Mouse (Mus musculus) embryonic facial prominence, embryonic 14.5 days (tissue): ENCODE measurements around the gene Gpr155. TPM values are rescaled to one million over a fixed set of nuclear protein-coding genes. Genes with fewer than 3 reads are reported as not detected.

Experiments
- ATAC-seq: fragments of 200-750 bp; cut with Nextera tagmentation; 2 replicates; pipeline ENCODE4 v1.8.0; 2017; ENCODE audit warnings: low read depth, moderate number of reproducible peaks, moderate TSS enrichment
- DNase-seq: peaks from one replicate; pipeline ENCODE4 v3.0.0-alpha.2; 2015; ENCODE audit warnings: low spot score
- H3K27ac ChIP-seq: fragments of 300-500 bp; sonication (generic); replicated peaks from 2 replicates; pipeline ENCODE4 v1.5.1; 2014; ENCODE audit warnings: low read depth, mild to moderate bottlenecking, low read length, moderate library complexity
- H3K27me3 ChIP-seq: fragments of 300-500 bp; sonication (generic); replicated peaks from 2 replicates; pipeline ENCODE4 v1.6.1; 2014; ENCODE audit warnings: low read length; ENCODE audit not compliant: control insufficient read depth, insufficient read depth
- H3K36me3 ChIP-seq: fragments of 300-500 bp; sonication (generic); 2 replicates; pipeline ENCODE4 v1.6.1; 2014; ENCODE audit warnings: low read length, mixed read lengths; ENCODE audit not compliant: control insufficient read depth, insufficient read depth
- H3K4me1 ChIP-seq: fragments of 300-500 bp; sonication (generic); 2 replicates; pipeline ENCODE4 v1.6.1; 2014; ENCODE audit warnings: antibody characterized with exemption, low read length; ENCODE audit not compliant: control insufficient read depth, insufficient read depth
- H3K4me2 ChIP-seq: fragments of 300-500 bp; sonication (generic); 2 replicates; pipeline ENCODE4 v1.6.1; 2014; ENCODE audit warnings: low read depth, mild to moderate bottlenecking, low read length, moderate library complexity, mixed read lengths
- H3K4me3 ChIP-seq: fragments of 300-500 bp; sonication (generic); 2 replicates; pipeline ENCODE4 v1.5.1; 2014; ENCODE audit warnings: low read depth, mild to moderate bottlenecking, low read length
- H3K9ac ChIP-seq: fragments of 300-500 bp; sonication (generic); 2 replicates; pipeline ENCODE4 v1.6.1; 2014; ENCODE audit warnings: low read depth, mild to moderate bottlenecking, low read length, moderate library complexity, mixed read lengths
- H3K9me3 ChIP-seq: fragments of 300-500 bp; sonication (generic); 2 replicates; pipeline ENCODE4 v1.6.1; 2016; ENCODE audit warnings: low read length; ENCODE audit not compliant: control insufficient read depth
- WGBS: fragments of 180-500 bp; shearing (Covaris S2); extraction: QIAGEN DNeasy Blood & Tissue Kit; methylation state at CpG from one replicate; pipeline ENCODE4 v1.1.7; 2014; 5-methylcytosine and 5-hydroxymethylcytosine counted together
- polyA plus RNA-seq: library from polyadenylated mRNA; unstranded; fragments of >200 nt; fragmentation: Nextera tagmentation; extraction: Ambion mirVana; gene quantifications from 2 replicates; pipeline ENCODE4 v1.2.1, GENCODE M21; 2014

Gpr155 gene
- polyA plus RNA-seq, 1 experiment from 2014 or later: 7.1 TPM

DNA sequence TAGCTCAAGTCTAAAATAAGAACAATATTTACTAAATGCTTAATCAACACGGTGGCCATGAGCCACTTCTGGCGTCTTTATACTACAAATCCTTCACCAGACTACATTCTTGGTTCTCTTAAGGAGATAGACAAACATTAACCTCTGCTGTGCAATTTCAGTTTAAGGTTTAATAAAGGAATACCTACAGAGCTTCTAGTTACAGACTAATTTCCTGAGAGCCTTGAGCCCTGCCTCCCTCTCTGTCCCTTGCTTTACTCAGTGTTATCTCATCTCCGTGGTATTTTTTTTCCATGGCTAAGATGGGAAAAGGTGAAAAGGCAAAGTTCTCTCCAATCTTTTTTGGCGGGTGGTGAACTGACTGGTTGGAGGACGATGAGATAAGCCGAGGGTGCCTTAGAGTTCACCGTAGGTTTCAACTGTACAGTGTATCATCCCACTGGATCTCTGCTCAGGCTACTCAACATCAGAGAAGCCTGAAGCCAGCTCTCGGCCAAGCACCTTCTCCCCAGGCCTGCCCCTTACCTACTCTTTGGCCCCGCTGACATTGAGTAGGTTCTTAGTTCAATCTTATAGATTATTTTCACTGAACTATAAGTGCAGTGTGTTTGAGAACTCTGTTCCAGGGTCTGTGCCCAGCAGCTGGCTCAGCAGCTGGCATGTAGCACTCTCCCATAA is 5.9 kb downstream of the Gpr155 start:
- 84% methylated on average over 9 of the region's 9 CpGs for WGBS
- Histone ChIP-seq H3K27me3 (no peaks in the 10 kb centered on the region), H3K9ac (no peak overlapping the region), H3K36me3 (no peaks in the 10 kb centered on the region), H3K4me1 (peaks cover 4% of the 10 kb centered on the region; the same call in 1 of the 2 replicates), H3K9me3 (no peaks in the 10 kb centered on the region), H3K4me3 (no peak overlapping the region), H3K4me2 (no peak overlapping the region), H3K27ac (no peak overlapping the region)
- ATAC-seq: no peak
- DNase-seq: no peak

DNA sequence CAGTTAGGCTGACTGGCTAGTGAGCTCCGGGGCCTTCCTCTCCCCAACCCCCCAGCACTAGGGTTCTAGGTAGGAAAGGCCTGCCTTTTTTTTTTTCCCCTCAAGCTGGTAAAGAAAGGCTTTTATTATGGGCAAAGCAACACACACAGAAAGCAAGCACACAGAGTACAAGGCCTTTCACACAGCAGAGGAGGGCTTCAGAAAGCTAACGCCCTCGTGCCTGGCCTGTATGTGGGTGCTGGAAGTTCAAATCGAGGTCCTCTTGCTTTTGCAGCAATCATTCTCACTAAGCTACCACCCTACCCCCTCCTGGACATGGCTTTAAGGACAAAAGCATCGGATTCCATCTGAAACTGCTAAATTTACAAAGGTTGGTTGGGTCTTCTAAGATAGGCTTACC is 6.7 kb downstream of the Gpr155 start:
- Histone ChIP-seq H3K9me3 (no peaks in the 10 kb centered on the region), H3K9ac (peak overlapping the region; percentile 34; the same call in 1 of the 2 replicates), H3K4me1 (peaks cover 10% of the 10 kb centered on the region; the same call in 1 of the 2 replicates), H3K4me3 (no peak overlapping the region), H3K27ac (no peak overlapping the region), H3K27me3 (no peaks in the 10 kb centered on the region), H3K36me3 (no peaks in the 10 kb centered on the region), H3K4me2 (no peak overlapping the region)
- ATAC-seq (no peak), DNase-seq (no peak)
- WGBS: 73% methylated on average over 5 of the region's 5 CpGs

DNA sequence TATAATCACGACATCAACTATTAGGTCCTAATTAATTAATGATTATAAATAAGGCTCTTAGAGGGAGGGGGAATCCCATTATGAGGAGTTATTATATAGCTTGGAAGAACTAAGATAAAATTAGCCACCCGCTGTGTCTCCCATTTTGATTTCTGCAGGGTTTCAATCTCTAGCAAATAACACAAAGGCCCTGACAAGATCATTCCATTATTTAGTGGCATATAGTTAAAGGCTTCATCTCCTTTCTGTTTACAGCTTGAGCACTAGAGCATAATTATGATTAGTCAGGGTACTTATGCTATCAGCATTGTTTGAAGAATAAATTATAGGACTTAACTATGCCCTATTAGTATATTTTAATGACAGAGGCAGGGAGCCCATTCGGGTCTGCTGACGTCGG is 8.0 kb downstream of the Gpr155 start:
- ATAC-seq (no peak), DNase-seq (no peak)
- Histone ChIP-seq H3K36me3 (no peaks in the 10 kb centered on the region), H3K27ac (no peak overlapping the region), H3K4me2 (no peak overlapping the region), H3K9ac (no peak overlapping the region), H3K4me1 (peaks cover 10% of the 10 kb centered on the region; the same call in 1 of the 2 replicates), H3K4me3 (no peak overlapping the region), H3K27me3 (no peaks in the 10 kb centered on the region), H3K9me3 (no peaks in the 10 kb centered on the region)
- 86% methylated on average over 5 of the region's 5 CpGs for WGBS

DNA sequence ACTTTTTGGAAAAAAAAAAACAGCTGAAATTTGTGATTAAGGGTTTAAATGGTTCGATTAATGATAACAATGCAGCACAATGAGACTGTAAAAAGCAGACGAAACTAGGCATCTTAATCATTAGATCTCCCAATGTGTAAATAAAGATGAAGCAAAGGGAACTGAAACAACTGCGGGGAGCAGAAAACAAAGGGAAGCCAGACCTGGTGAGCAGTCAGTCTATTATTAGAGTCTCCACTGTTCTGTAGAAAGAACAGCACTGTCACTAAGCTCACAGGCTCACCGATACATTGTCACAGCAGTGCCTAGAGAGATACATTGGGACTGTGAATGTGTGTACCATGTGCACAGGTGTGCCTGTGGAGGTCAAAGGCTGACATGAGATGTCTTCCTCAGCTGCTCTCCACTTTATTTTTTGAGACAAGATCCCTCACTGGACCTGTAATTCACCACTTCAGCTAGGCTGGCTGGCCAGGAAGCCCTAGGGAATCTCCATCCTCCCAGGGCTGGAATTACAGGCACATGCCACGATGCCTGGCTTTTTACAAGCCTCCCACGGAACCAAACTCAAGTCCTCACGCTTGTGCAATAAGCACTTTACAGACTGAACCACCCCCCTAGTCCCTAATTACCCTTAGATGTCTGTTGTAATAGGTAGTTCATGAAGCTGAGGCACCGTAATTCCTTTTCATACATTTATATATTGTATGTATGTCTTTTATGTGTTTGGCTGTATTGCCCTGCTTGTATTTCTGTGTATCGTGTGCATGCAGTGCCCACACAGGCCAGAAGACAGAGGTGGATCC is 14.6 kb downstream of the Gpr155 start:
- H3K4me3 ChIP-seq: no peak overlapping the region
- H3K4me1 ChIP-seq: peaks cover 6% of the 10 kb centered on the region; the same call in 1 of the 2 replicates
- no peaks in the 10 kb centered on the region for H3K36me3 ChIP-seq
- no peak for DNase-seq
- H3K9ac ChIP-seq: no peak overlapping the region
- no peak for ATAC-seq
- WGBS: 71% methylated on average over 9 of the region's 9 CpGs
- no peak overlapping the region for H3K4me2 ChIP-seq
- no peak overlapping the region for H3K27ac ChIP-seq
- H3K27me3 ChIP-seq: no peaks in the 10 kb centered on the region
- H3K9me3 ChIP-seq: no peaks in the 10 kb centered on the region

DNA sequence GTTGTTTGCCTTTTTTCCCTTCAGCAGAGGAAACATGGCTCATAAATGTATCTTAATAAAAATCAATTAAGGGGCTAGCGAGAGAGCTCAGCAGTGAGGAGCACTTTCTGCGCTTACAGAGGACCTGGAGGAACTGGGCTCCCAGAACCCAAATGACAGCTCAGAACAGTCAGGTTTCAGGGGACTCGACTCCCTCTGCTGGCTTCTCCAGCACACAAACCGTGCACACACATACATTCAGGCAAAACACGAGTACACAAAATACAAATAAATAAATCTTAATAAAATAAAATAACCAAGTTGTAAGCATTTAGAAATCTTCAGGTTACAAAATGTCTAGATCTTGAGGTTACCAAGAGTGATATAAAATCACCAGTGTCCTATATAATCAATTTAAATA is 22.9 kb downstream of the Gpr155 start:
- no peaks in the 10 kb centered on the region for H3K4me1 ChIP-seq
- H3K36me3 ChIP-seq: 0 out of 2 replicates have a peak, but pooled peaks cover 7% of the 10 kb centered on the region
- WGBS: 75% methylated on average over 5 of the region's 5 CpGs
- no peaks in the 10 kb centered on the region for H3K27me3 ChIP-seq
- H3K27ac ChIP-seq: no peak overlapping the region
- DNase-seq (no peak), ATAC-seq (no peak)
- no peak overlapping the region for H3K9ac ChIP-seq
- no peak overlapping the region for H3K4me3 ChIP-seq
- H3K9me3 ChIP-seq: no peaks in the 10 kb centered on the region
- no peak overlapping the region for H3K4me2 ChIP-seq

DNA sequence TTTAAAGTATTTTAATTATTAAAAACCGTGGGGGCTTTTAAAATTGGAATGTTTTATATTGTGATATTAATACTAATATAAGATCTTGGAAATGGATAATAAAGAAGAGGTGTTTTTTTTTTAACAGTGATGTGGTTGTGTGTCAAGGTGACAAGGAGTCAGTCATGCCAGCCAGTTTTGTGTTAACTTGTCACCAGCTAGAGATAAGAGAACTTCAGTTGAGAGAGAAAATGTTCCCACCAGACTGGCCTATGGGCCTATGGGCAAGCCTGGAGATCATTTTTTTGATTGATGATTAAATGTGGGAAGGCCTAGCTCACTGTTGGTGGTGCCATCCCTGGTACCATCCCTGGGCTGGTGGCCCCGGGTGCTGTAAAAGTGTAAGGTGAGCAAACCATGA is 25.8 kb downstream of the Gpr155 start:
- ATAC-seq: no peak
- no peaks in the 10 kb centered on the region for H3K27me3 ChIP-seq
- H3K27ac ChIP-seq: no peak overlapping the region

DNA sequence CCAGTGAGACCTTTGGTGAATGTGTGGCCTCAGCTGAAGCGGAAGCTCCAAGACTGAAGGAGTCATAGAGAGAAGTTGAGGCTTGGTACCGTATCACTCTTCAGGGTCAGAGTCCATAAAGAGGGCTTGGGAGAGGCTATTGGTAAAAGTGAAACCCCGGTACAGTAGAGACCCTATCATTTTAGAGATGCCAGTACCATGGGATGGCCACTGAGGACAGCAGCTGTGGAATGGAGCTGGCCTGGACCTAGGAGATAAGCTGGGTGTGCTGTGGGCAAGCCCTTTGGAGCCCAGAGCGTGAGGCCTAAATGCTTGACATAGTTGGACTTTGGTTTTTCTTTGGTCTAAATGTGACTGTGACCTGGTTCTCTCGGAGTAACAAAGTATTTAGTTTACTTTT is 26.4 kb downstream of the Gpr155 start:
- H3K36me3 ChIP-seq: 0 out of 2 replicates have a peak, but pooled peaks cover 7% of the 10 kb centered on the region
- H3K4me3 ChIP-seq: no peak overlapping the region
- ATAC-seq (no peak), DNase-seq (no peak)
- H3K27ac ChIP-seq: no peak overlapping the region
- H3K4me1 ChIP-seq: 0 out of 2 replicates have a peak, but pooled peaks cover 3% of the 10 kb centered on the region
- WGBS: 92% methylated on average over 5 of the region's 5 CpGs
- H3K9me3 ChIP-seq: no peaks in the 10 kb centered on the region
- no peak overlapping the region for H3K9ac ChIP-seq
- no peak overlapping the region for H3K4me2 ChIP-seq
- no peaks in the 10 kb centered on the region for H3K27me3 ChIP-seq

More for the DNA sequence above, 25.8 kb downstream of the Gpr155 start:
- Histone ChIP-seq H3K4me2 (no peak overlapping the region), H3K4me1 (0 out of 2 replicates have a peak, but pooled peaks cover 3% of the 10 kb centered on the region), H3K9me3 (no peaks in the 10 kb centered on the region), H3K4me3 (no peak overlapping the region), H3K36me3 (0 out of 2 replicates have a peak, but pooled peaks cover 7% of the 10 kb centered on the region), H3K9ac (no peak overlapping the region)
- DNase-seq: no peak
- WGBS: 85% methylated on average over 2 of the region's 2 CpGs

DNA sequence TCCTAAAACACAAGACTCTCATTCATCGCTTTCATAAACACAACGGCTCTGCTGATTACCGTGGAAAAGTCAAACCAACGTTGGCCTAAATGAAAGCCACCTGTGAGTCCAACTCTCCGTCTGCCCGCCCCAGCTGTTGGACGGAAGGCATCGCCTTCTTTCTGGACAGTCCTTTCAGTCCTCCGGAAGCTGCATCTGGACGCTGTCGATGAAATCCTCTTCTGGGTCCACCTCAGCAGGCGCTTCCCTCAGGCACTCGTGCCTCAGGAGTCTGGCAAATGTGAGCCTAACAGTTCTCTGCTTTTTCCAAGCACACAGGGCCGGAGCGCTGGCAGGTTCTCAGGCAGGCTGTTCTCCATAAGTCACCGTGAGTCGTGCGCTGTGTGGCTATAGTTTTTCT is 29.4 kb downstream of the Gpr155 start:
- 27% methylated on average over 18 of the region's 18 CpGs for WGBS
- peak overlapping the region; percentile 50 for H3K4me2 ChIP-seq

More for the DNA sequence above, 29.4 kb downstream of the Gpr155 start:
- peak overlapping the region; percentile 26 for H3K4me3 ChIP-seq
- no peaks in the 10 kb centered on the region for H3K27me3 ChIP-seq
- H3K9me3 ChIP-seq: no peaks in the 10 kb centered on the region
- peak overlapping the region; percentile 53 for H3K27ac ChIP-seq
- ATAC-seq (peak; percentile 30; the same call in 1 of the 2 replicates), DNase-seq (peak; percentile 70)
- peak overlapping the region; percentile 46 for H3K9ac ChIP-seq
- 0 out of 2 replicates have a peak, but pooled peaks cover 5% of the 10 kb centered on the region for H3K36me3 ChIP-seq
- H3K4me1 ChIP-seq: 0 out of 2 replicates have a peak, but pooled peaks cover 4% of the 10 kb centered on the region
